13 mouse cellular contexts compared by ENCODE assay signal in the genomic region with DNA sequence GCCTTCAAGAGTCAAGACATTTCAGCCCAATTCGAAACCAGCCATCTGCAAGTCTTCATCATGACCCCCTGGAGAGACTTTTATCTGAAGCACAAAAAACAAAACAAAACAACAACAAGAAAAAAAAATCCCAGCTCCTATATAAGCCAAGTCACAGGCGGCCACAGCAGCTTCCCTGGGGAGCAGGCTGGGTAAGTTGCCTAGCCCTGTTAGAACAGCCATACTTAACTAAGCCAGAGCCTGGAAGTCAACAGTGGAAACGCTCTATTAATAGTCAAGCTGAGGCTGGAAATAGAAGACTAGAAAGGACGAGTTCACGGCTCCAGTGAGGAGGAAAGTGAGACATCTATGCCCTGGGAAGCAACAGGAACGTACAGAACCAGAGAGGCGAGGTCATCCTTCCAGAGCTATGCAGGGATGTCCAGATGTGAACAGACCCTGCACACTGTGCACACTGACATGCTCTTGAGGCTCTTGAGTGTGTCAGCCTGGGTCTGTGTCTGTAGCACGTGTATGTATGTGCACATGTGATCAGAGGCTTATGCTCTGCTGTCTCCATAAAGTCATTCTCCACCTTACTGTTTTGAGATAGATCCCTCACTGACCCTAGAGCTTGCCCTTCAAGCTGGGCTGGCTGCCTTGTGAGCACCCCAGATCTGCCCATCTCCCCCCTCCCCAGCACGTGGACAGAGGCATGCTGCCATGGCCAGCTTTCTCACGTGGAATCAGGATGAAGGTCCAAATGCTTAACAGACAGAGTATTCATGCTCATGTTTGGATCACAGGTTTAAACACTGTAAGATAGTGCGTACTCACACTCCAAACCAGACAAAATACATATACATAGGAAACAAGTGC. TPM values are rescaled to one million over a fixed set of nuclear protein-coding genes. Genes with fewer than 3 reads are reported as not detected.
A peak's percentile ranks its signal among the peaks of the same experiment; 100 is the strongest.
DNase-seq lines count a peak whose midpoint lies in the region; ATAC-seq and TF ChIP-seq lines count a peak whose summit lies in the region.
"Had no signal": no experiment of that assay in that cellular context is flagged by ENCODE, and none has a peak within 500 bp of the region (broad histone marks: within the 10 kb centered on the region; RNA-seq: fewer than 3 reads in every experiment).

No protein-coding gene starts in this region.

- H3K4me1 ChIP-seq in hindbrain, embryonic 13.5 days (replicated peaks) = peaks cover 26% of the 10 kb centered on the region
- peaks cover 19% of the 10 kb centered on the region; the same call in 1 of the 2 replicates for H3K4me1 ChIP-seq in hindbrain, embryonic 14.5 days (replicated peaks; ENCODE audit: control insufficient read depth, insufficient read depth, low read length)
- peaks cover 44% of the 10 kb centered on the region for H3K4me1 ChIP-seq in heart, embryonic 11.5 days (ENCODE audit: control insufficient read depth, insufficient read depth, low read length)
- H3K4me1 ChIP-seq in kidney, embryonic 16.5 days (ENCODE audit: insufficient read depth, low read length) = peaks cover 16% of the 10 kb centered on the region; the same call in 1 of the 2 replicates
- peaks cover 8% of the 10 kb centered on the region for H3K4me1 ChIP-seq in forebrain, postnatal 0 days (ENCODE audit: insufficient read depth)

- H3K4me3 ChIP-seq in hindbrain, embryonic 13.5 days = no peak overlapping the region
- no peak overlapping the region for H3K4me3 ChIP-seq in hindbrain, embryonic 14.5 days (replicated peaks; ENCODE audit: low read length)
- no peak overlapping the region for H3K4me3 ChIP-seq in heart, embryonic 11.5 days (ENCODE audit: low read depth, low read length)
- H3K4me3 ChIP-seq in kidney, embryonic 16.5 days (ENCODE audit: low read length) = no peak overlapping the region
- H3K4me3 ChIP-seq in forebrain, postnatal 0 days (ENCODE audit: low read depth, low read length) = no peak overlapping the region
- H3K4me3 ChIP-seq: forebrain, embryonic 12.5 days had no signal

- WGBS in hindbrain, embryonic 13.5 days = 61% methylated on average over 11 of the region's 11 CpGs
- WGBS in hindbrain, embryonic 14.5 days = 60% methylated on average over 11 of the region's 11 CpGs
- WGBS in heart, embryonic 11.5 days (ENCODE audit: insufficient replicate concordance) = 29% methylated on average over 11 of the region's 11 CpGs
- 52% methylated on average over 11 of the region's 11 CpGs for WGBS in kidney, embryonic 16.5 days
- WGBS in forebrain, postnatal 0 days = 52% methylated on average over 11 of the region's 11 CpGs

- H3K9ac ChIP-seq in hindbrain, embryonic 13.5 days = 0 out of 2 replicates have a peak overlapping the region, but pooled peaks have one; percentile 13
- H3K9ac ChIP-seq in hindbrain, embryonic 14.5 days = no peak overlapping the region
- no peak overlapping the region for H3K9ac ChIP-seq in heart, embryonic 11.5 days (ENCODE audit: low read depth, low read length)
- no peak overlapping the region for H3K9ac ChIP-seq in kidney, embryonic 16.5 days (replicated peaks; ENCODE audit: low read length)
- no peak overlapping the region for H3K9ac ChIP-seq in forebrain, postnatal 0 days
- H3K9ac ChIP-seq: forebrain, embryonic 12.5 days had no signal

- no peaks in the 10 kb centered on the region for H3K9me3 ChIP-seq in hindbrain, embryonic 13.5 days
- no peaks in the 10 kb centered on the region for H3K9me3 ChIP-seq in hindbrain, embryonic 14.5 days (ENCODE audit: control insufficient read depth, low read length)
- H3K9me3 ChIP-seq in heart, embryonic 11.5 days (replicated peaks; ENCODE audit: control insufficient read depth, low read length) = no peaks in the 10 kb centered on the region
- H3K9me3 ChIP-seq in kidney, embryonic 16.5 days (ENCODE audit: low read length) = no peaks in the 10 kb centered on the region
- no peaks in the 10 kb centered on the region for H3K9me3 ChIP-seq in forebrain, postnatal 0 days (ENCODE audit: low read length)
- H3K9me3 ChIP-seq: forebrain, embryonic 12.5 days had no signal

- H3K27me3 ChIP-seq in hindbrain, embryonic 13.5 days = no peaks in the 10 kb centered on the region
- no peaks in the 10 kb centered on the region for H3K27me3 ChIP-seq in hindbrain, embryonic 14.5 days (ENCODE audit: control insufficient read depth, insufficient read depth, low read length)
- H3K27me3 ChIP-seq in heart, embryonic 11.5 days (ENCODE audit: control insufficient read depth, insufficient read depth, low read length) = no peaks in the 10 kb centered on the region
- H3K27me3 ChIP-seq in kidney, embryonic 16.5 days (ENCODE audit: insufficient read depth, low read length) = no peaks in the 10 kb centered on the region
- H3K27me3 ChIP-seq in forebrain, postnatal 0 days (ENCODE audit: insufficient read depth, low read length) = no peaks in the 10 kb centered on the region
- H3K27me3 ChIP-seq: forebrain, embryonic 12.5 days; Patski had no signal

- TF ChIP-seq CTCF in forebrain, postnatal 0 days (IDR thresholded peaks at IDR 0.05; ENCODE audit: low read depth) = no peak

- no peak for DNase-seq in hindbrain, embryonic 14.5 days (ENCODE audit: low spot score)
- peak; percentile 69 for DNase-seq in brain, adult 2 months (ENCODE audit: low read depth, low spot score)
- DNase-seq in forebrain, postnatal 0 days = no peak
- no peak for DNase-seq in urinary bladder, postnatal 14 days (ENCODE audit: low spot score)
- no peak for DNase-seq in cerebellum, adult 8-10 months
- DNase-seq: embryo, embryonic 11 days; lung, postnatal 14 days had no signal

- no peaks in the 10 kb centered on the region for H3K36me3 ChIP-seq in hindbrain, embryonic 13.5 days
- H3K36me3 ChIP-seq in hindbrain, embryonic 14.5 days (replicated peaks; ENCODE audit: control insufficient read depth, insufficient read depth) = no peaks in the 10 kb centered on the region
- no peaks in the 10 kb centered on the region for H3K36me3 ChIP-seq in heart, embryonic 11.5 days (ENCODE audit: control insufficient read depth, insufficient read depth, low read length)
- H3K36me3 ChIP-seq in kidney, embryonic 16.5 days (ENCODE audit: insufficient read depth, low read length) = no peaks in the 10 kb centered on the region
- H3K36me3 ChIP-seq in forebrain, postnatal 0 days (ENCODE audit: insufficient read depth) = no peaks in the 10 kb centered on the region
- H3K36me3 ChIP-seq: forebrain, embryonic 12.5 days had no signal

- no peak overlapping the region for H3K27ac ChIP-seq in hindbrain, embryonic 13.5 days
- H3K27ac ChIP-seq in hindbrain, embryonic 14.5 days = no peak overlapping the region
- H3K27ac ChIP-seq in heart, embryonic 11.5 days (ENCODE audit: low read depth, low read length) = peak overlapping the region; percentile 70
- no peak overlapping the region for H3K27ac ChIP-seq in kidney, embryonic 16.5 days (ENCODE audit: low read length)
- H3K27ac ChIP-seq in forebrain, postnatal 0 days (ENCODE audit: low read depth, low read length) = no peak overlapping the region
- H3K27ac ChIP-seq: forebrain, embryonic 12.5 days; hindbrain, postnatal 0 days had no signal

- ATAC-seq in hindbrain, embryonic 13.5 days (ENCODE audit: low FRiP score) = no peak
- no peak for ATAC-seq in hindbrain, embryonic 14.5 days (ENCODE audit: low FRiP score)
- 0 out of 2 replicates have a peak, but pooled peaks have one; percentile 37 for ATAC-seq in heart, embryonic 11.5 days (replicated peaks; ENCODE audit: insufficient number of reproducible peaks, low FRiP score, low TSS enrichment)
- 0 out of 2 replicates have a peak, but pooled peaks have one; percentile 57 for ATAC-seq in kidney, embryonic 16.5 days (ENCODE audit: low FRiP score, low TSS enrichment)
- no peak; the same call in 1 of the 2 replicates for ATAC-seq in forebrain, postnatal 0 days
- ATAC-seq: hindbrain, postnatal 0 days; Patski had no signal

- no peak overlapping the region for H3K4me2 ChIP-seq in hindbrain, embryonic 13.5 days
- no peak overlapping the region for H3K4me2 ChIP-seq in hindbrain, embryonic 14.5 days (replicated peaks)
- peak overlapping the region; percentile 40; the same call in 1 of the 2 replicates for H3K4me2 ChIP-seq in heart, embryonic 11.5 days
- H3K4me2 ChIP-seq in kidney, embryonic 16.5 days (replicated peaks; ENCODE audit: low read depth, low read length) = no peak overlapping the region
- no peak overlapping the region for H3K4me2 ChIP-seq in forebrain, postnatal 0 days (ENCODE audit: low read depth)
- H3K4me2 ChIP-seq: forebrain, embryonic 12.5 days had no signal

RNA-seq across cellular contexts. Expression of a gene that starts 36.6 kb away (rescaled TPM):
- polyA plus RNA-seq in hindbrain, embryonic 13.5 days (2015; fragmentation: Nextera tagmentation; extraction: Ambion mirVana) = 28.2 and 28.4 TPM in 2 replicates
- 43.6 and 44.0 TPM in 2 replicates for polyA plus RNA-seq in hindbrain, embryonic 14.5 days (2014; fragmentation: Nextera tagmentation; extraction: Ambion mirVana)
- 14.3 and 15.7 TPM in 2 replicates for polyA plus RNA-seq in heart, embryonic 11.5 days (2014; fragmentation: Nextera tagmentation; extraction: Ambion mirVana)
- 9.5 and 14.0 TPM in 2 replicates for polyA plus RNA-seq in kidney, embryonic 16.5 days (2015; fragmentation: Nextera tagmentation; extraction: Ambion mirVana)
- 49.2 and 55.5 TPM in 2 replicates for total RNA-seq in forebrain, postnatal 0 days (2014; rRNA removed)
- polyA plus RNA-seq in forebrain, postnatal 0 days (2015; fragmentation: Nextera tagmentation; extraction: Ambion mirVana) = 15.3 and 21.6 TPM in 2 replicates

Comparison
In these comparisons a context has a peak if more than half of its experiments do, and no peak if none do; other contexts are left out.
1. ATAC-seq: peak in heart, embryonic 11.5 days (single experiment) and kidney, embryonic 16.5 days (single experiment); none in hindbrain, embryonic 13.5 days (single experiment), hindbrain, embryonic 14.5 days (single experiment) and forebrain, postnatal 0 days (single experiment).